Mouse (Mus musculus): ENCODE results near the gene Atxn7l2. TPM values are rescaled to one million over a fixed set of nuclear protein-coding genes. Genes with fewer than 3 reads are reported as not detected.

Gene Atxn7l2
- polyA plus RNA-seq, 2 experiments, result 23.7 to 37.0 TPM

GRCm38 (mm10) chr3:108225711-108226557 is 15.2 kb upstream of the Atxn7l2 start:
- Histone ChIP-seq H3K27ac (replicated peaks; ENCODE audit: low read depth, low read length) (0 out of 2 replicates have a peak overlapping the region, but pooled peaks have one; percentile 20), H3K9me3 (ENCODE audit: control insufficient read depth, low read length) (no peaks in the 10 kb centered on the region), H3K9ac (ENCODE audit: low read depth, low read length, severe bottlenecking) (peak overlapping the region; percentile 53), H3K27me3 (ENCODE audit: control insufficient read depth, insufficient read depth, low read length) (peaks cover 42% of the 10 kb centered on the region), H3K4me1 (ENCODE audit: control insufficient read depth, insufficient read depth, low read length) (peaks cover 7% of the 10 kb centered on the region), H3K4me3 (replicated peaks; ENCODE audit: low read length) (peak overlapping the region; percentile 45), H3K4me2 (replicated peaks; ENCODE audit: low read depth, low read length, severe bottlenecking) (peak overlapping the region; percentile 80), H3K36me3 (ENCODE audit: control insufficient read depth, insufficient read depth, low read length) (no peaks in the 10 kb centered on the region)
- DNase-seq (ENCODE audit: low spot score) (no peak), ATAC-seq (ENCODE audit: low FRiP score, low read depth) (peak; percentile 59)
- no peak for TF ChIP-seq POLR2A (IDR thresholded peaks at IDR 0.05; ENCODE audit: borderline replicate concordance, extremely low read depth, insufficient read depth, insufficient read length)
- WGBS, result 3% methylated on average over 63 of the region's 67 CpGs

- Histone ChIP-seq H3K9me3 (ENCODE audit: control insufficient read depth, low read length) (no peaks in the 10 kb centered on the region), H3K27me3 (ENCODE audit: control insufficient read depth, insufficient read depth, low read length) (peaks cover 23% of the 10 kb centered on the region), H3K27ac (replicated peaks; ENCODE audit: low read depth, low read length) (no peak overlapping the region), H3K4me3 (replicated peaks; ENCODE audit: low read length) (no peak overlapping the region), H3K36me3 (ENCODE audit: control insufficient read depth, insufficient read depth, low read length) (no peaks in the 10 kb centered on the region), H3K9ac (ENCODE audit: low read depth, low read length, severe bottlenecking) (no peak overlapping the region), H3K4me1 (ENCODE audit: control insufficient read depth, insufficient read depth, low read length) (no peaks in the 10 kb centered on the region; the same call in 1 of the 2 replicates), H3K4me2 (replicated peaks; ENCODE audit: low read depth, low read length, severe bottlenecking) (no peak overlapping the region)
- 74% methylated on average over 3 of the region's 3 CpGs for WGBS
- TF ChIP-seq POLR2A (IDR thresholded peaks at IDR 0.05; ENCODE audit: borderline replicate concordance, extremely low read depth, insufficient read depth, insufficient read length), result no peak
- DNase-seq (ENCODE audit: low spot score) (no peak), ATAC-seq (ENCODE audit: low FRiP score, low read depth) (no peak)
These were observed 9.9 kb upstream of the Atxn7l2 start for GRCm38 (mm10) chr3:108220661-108221060.

GRCm38 (mm10) chr3:108214734-108215133 is 4.0 kb upstream of the Atxn7l2 start:
- no peak for ATAC-seq (ENCODE audit: low FRiP score, low read depth)
- H3K9ac ChIP-seq (ENCODE audit: low read depth, low read length, severe bottlenecking), result no peak overlapping the region
- no peak overlapping the region for H3K4me3 ChIP-seq (replicated peaks; ENCODE audit: low read length)
- DNase-seq (ENCODE audit: low spot score), result peak; percentile 53
- H3K36me3 ChIP-seq (ENCODE audit: control insufficient read depth, insufficient read depth, low read length), result no peaks in the 10 kb centered on the region
- WGBS, result 15% methylated on average over 5 of the region's 5 CpGs
- no peak overlapping the region for H3K4me2 ChIP-seq (replicated peaks; ENCODE audit: low read depth, low read length, severe bottlenecking)
- no peak for TF ChIP-seq POLR2A (IDR thresholded peaks at IDR 0.05; ENCODE audit: borderline replicate concordance, extremely low read depth, insufficient read depth, insufficient read length)
- no peaks in the 10 kb centered on the region for H3K27me3 ChIP-seq (ENCODE audit: control insufficient read depth, insufficient read depth, low read length)
- no peak overlapping the region for H3K27ac ChIP-seq (replicated peaks; ENCODE audit: low read depth, low read length)
- no peaks in the 10 kb centered on the region for H3K9me3 ChIP-seq (ENCODE audit: control insufficient read depth, low read length)
- no peaks in the 10 kb centered on the region; the same call in 1 of the 2 replicates for H3K4me1 ChIP-seq (ENCODE audit: control insufficient read depth, insufficient read depth, low read length)

- no peaks in the 10 kb centered on the region for H3K27me3 ChIP-seq (ENCODE audit: control insufficient read depth, insufficient read depth, low read length)
- H3K4me1 ChIP-seq (ENCODE audit: control insufficient read depth, insufficient read depth, low read length), result peaks cover 14% of the 10 kb centered on the region
- no peak for DNase-seq (ENCODE audit: low spot score)
- WGBS, result 79% methylated on average over 8 of the region's 8 CpGs
- H3K4me3 ChIP-seq (replicated peaks; ENCODE audit: low read length), result no peak overlapping the region
- no peak for TF ChIP-seq POLR2A (IDR thresholded peaks at IDR 0.05; ENCODE audit: borderline replicate concordance, extremely low read depth, insufficient read depth, insufficient read length)
- no peak overlapping the region for H3K4me2 ChIP-seq (replicated peaks; ENCODE audit: low read depth, low read length, severe bottlenecking)
- H3K9ac ChIP-seq (ENCODE audit: low read depth, low read length, severe bottlenecking), result no peak overlapping the region
- H3K9me3 ChIP-seq (ENCODE audit: control insufficient read depth, low read length), result no peaks in the 10 kb centered on the region
- ATAC-seq (ENCODE audit: low FRiP score, low read depth), result no peak
- no peak overlapping the region for H3K27ac ChIP-seq (replicated peaks; ENCODE audit: low read depth, low read length)
- peaks cover 2% of the 10 kb centered on the region; the same call in 1 of the 2 replicates for H3K36me3 ChIP-seq (ENCODE audit: control insufficient read depth, insufficient read depth, low read length)
These were observed 1.7 kb upstream of the Atxn7l2 start for GRCm38 (mm10) chr3:108212406-108212805.

- H3K4me1 ChIP-seq (ENCODE audit: control insufficient read depth, insufficient read depth, low read length), result peaks cover 18% of the 10 kb centered on the region
- no peak overlapping the region for H3K4me3 ChIP-seq (replicated peaks; ENCODE audit: low read length)
- no peak overlapping the region for H3K9ac ChIP-seq (ENCODE audit: low read depth, low read length, severe bottlenecking)
- ATAC-seq (ENCODE audit: low FRiP score, low read depth) (no peak), DNase-seq (ENCODE audit: low spot score) (no peak)
- peaks cover 7% of the 10 kb centered on the region for H3K36me3 ChIP-seq (ENCODE audit: control insufficient read depth, insufficient read depth, low read length)
- H3K27ac ChIP-seq (replicated peaks; ENCODE audit: low read depth, low read length), result no peak overlapping the region
- TF ChIP-seq POLR2A (IDR thresholded peaks at IDR 0.05; ENCODE audit: borderline replicate concordance, extremely low read depth, insufficient read depth, insufficient read length), result no peak
- H3K27me3 ChIP-seq (ENCODE audit: control insufficient read depth, insufficient read depth, low read length), result no peaks in the 10 kb centered on the region
- H3K9me3 ChIP-seq (ENCODE audit: control insufficient read depth, low read length), result no peaks in the 10 kb centered on the region
- 83% methylated on average over 6 of the region's 6 CpGs for WGBS
- H3K4me2 ChIP-seq (replicated peaks; ENCODE audit: low read depth, low read length, severe bottlenecking), result no peak overlapping the region
These were observed 1.1 kb upstream of the Atxn7l2 start for GRCm38 (mm10) chr3:108211845-108212244.
